Mouse (Mus musculus) MEL (cell line): ENCODE measurements around the gene Fam189b. TPM values are rescaled to one million over a fixed set of nuclear protein-coding genes. Genes with fewer than 3 reads are reported as not detected.

Experiments used
- DNase-seq: peaks from one replicate; pipeline ENCODE4 v3.0.0; 2011; ENCODE audit warnings: low read depth, low spot score
- H3K27ac ChIP-seq: 2 replicates; pipeline ENCODE4 v1.5.1; 2012; ENCODE audit warnings: low read depth, mild to moderate bottlenecking, control low read depth, low read length, moderate library complexity; ENCODE audit not compliant: control insufficient read depth
- H3K27me3 ChIP-seq, 2 experiments: fragments of 150-350 bp in 1 of 2; sonication (generic) in 1 of 2; 2 replicates each; pipeline ENCODE4 v1.6.1; 2012; ENCODE audit warnings: low read length in 2 of 2, mild to moderate bottlenecking in 2 of 2, improper control_type of control experiment in 1 of 2, moderate library complexity in 1 of 2; ENCODE audit not compliant: insufficient read depth in 2 of 2, control insufficient read depth in 1 of 2
- H3K36me3 ChIP-seq, 2 experiments: 2 replicates each; pipeline ENCODE4 v1.6.1; 2012 to 2014; ENCODE audit warnings: low read length in 2 of 2, improper control_type of control experiment in 1 of 2, inconsistent platforms in 1 of 2, mild to moderate bottlenecking in 1 of 2; ENCODE audit not compliant: insufficient read depth in 2 of 2, control insufficient read depth in 1 of 2
- H3K4me1 ChIP-seq, 2 experiments: fragments of 150-350 bp in 1 of 2; sonication (generic) in 1 of 2; 2 replicates each; pipeline ENCODE4 v1.6.1; 2012; ENCODE audit warnings: low read length in 2 of 2, improper control_type of control experiment in 1 of 2, mild to moderate bottlenecking in 1 of 2; ENCODE audit not compliant: insufficient read depth in 2 of 2, control insufficient read depth in 1 of 2
- H3K4me3 ChIP-seq, 2 experiments: fragments of 150-350 bp in 1 of 2; sonication (generic) in 1 of 2; 2 replicates each; pipeline ENCODE4 v1.5.1; 2012; ENCODE audit warnings: low read depth in 2 of 2, low read length in 2 of 2, mild to moderate bottlenecking in 2 of 2, moderate library complexity in 2 of 2, control low read depth in 1 of 2, improper control_type of control experiment in 1 of 2; ENCODE audit not compliant: control insufficient read depth in 1 of 2, insufficient read depth in 1 of 2
- H3K79me2 ChIP-seq: 2 replicates; pipeline ENCODE4 v1.6.1; 2012; ENCODE audit warnings: mild to moderate bottlenecking, low read length, moderate library complexity; ENCODE audit not compliant: control insufficient read depth, poor library complexity, insufficient read depth
- H3K9ac ChIP-seq: 2 replicates; pipeline ENCODE4 v1.6.1; 2012; ENCODE audit warnings: low read depth, mild to moderate bottlenecking, control low read depth, low read length, moderate library complexity; ENCODE audit not compliant: control insufficient read depth, poor library complexity, severe bottlenecking
- H3K9me3 ChIP-seq: fragments of 150-350 bp; sonication (generic); replicated peaks from 2 replicates; pipeline ENCODE4 v1.6.1; 2012; ENCODE audit warnings: mild to moderate bottlenecking, low read length, improper control_type of control experiment, moderate library complexity; ENCODE audit not compliant: insufficient read depth
- BHLHE40 ChIP-seq: IDR thresholded peaks from 2 replicates; pipeline ENCODE4 v1.6.1; 2012; ENCODE audit warnings: low read depth, mild to moderate bottlenecking, inconsistent platforms, low read length, improper control_type of control experiment, borderline replicate concordance
- CTCF ChIP-seq, 3 experiments: IDR thresholded peaks in 2 of 3; conservative IDR thresholded peaks in 1 of 3; 2 replicates each; pipeline ENCODE4 v1.5.1; 2011 to 2012; ENCODE audit warnings: low read length in 3 of 3, low read depth in 2 of 3, mild to moderate bottlenecking in 2 of 3, improper control_type of control experiment in 1 of 3, inconsistent platforms in 1 of 3, mixed read lengths in 1 of 3, moderate library complexity in 1 of 3; ENCODE audit not compliant: control insufficient read depth in 1 of 3, insufficient read depth in 1 of 3, poor library complexity in 1 of 3, severe bottlenecking in 1 of 3
- ELF1 ChIP-seq: IDR thresholded peaks from 2 replicates; pipeline ENCODE4 v1.6.1; 2014; ENCODE audit warnings: low read depth, mild to moderate bottlenecking, inconsistent platforms, low read length, improper control_type of control experiment, moderate library complexity
- ETS1 ChIP-seq: IDR thresholded peaks from 2 replicates; pipeline ENCODE4 v1.6.1; 2012; ENCODE audit warnings: low read depth, mild to moderate bottlenecking, inconsistent platforms, low read length, improper control_type of control experiment, moderate library complexity
- GABPA ChIP-seq: IDR thresholded peaks from 2 replicates; pipeline ENCODE4 v1.6.1; 2012; ENCODE audit warnings: low read depth, mild to moderate bottlenecking, inconsistent platforms, low read length, improper control_type of control experiment, moderate library complexity
- GATA1 ChIP-seq: IDR thresholded peaks from 2 replicates; pipeline ENCODE4 v1.6.1; 2011; ENCODE audit warnings: low read depth, low read length, improper control_type of control experiment
- HCFC1 ChIP-seq: IDR thresholded peaks from 2 replicates; pipeline ENCODE4 v1.6.1; 2012; ENCODE audit warnings: low read depth, mild to moderate bottlenecking, inconsistent platforms, low read length, improper control_type of control experiment, moderate library complexity
- MAFK ChIP-seq: IDR thresholded peaks from 2 replicates; pipeline ENCODE4 v1.6.1; 2011; ENCODE audit warnings: low read depth, mild to moderate bottlenecking, low read length, improper control_type of control experiment, borderline replicate concordance
- MAX ChIP-seq: IDR thresholded peaks from 2 replicates; pipeline ENCODE4 v1.6.1; 2011; ENCODE audit warnings: low read length, improper control_type of control experiment
- MAZ ChIP-seq: IDR thresholded peaks from 2 replicates; pipeline ENCODE4 v1.6.1; 2012; ENCODE audit warnings: low read depth, mild to moderate bottlenecking, inconsistent platforms, low read length, improper control_type of control experiment
- MEF2A ChIP-seq: IDR thresholded peaks from 2 replicates; pipeline ENCODE4 v1.6.1; 2014; ENCODE audit warnings: low read depth, mild to moderate bottlenecking, inconsistent platforms, low read length, improper control_type of control experiment; ENCODE audit not compliant: poor library complexity, insufficient replicate concordance, severe bottlenecking; ENCODE audit errors: extremely low read depth
- MXI1 ChIP-seq: IDR thresholded peaks from 2 replicates; pipeline ENCODE4 v1.6.1; 2011; ENCODE audit warnings: mild to moderate bottlenecking, low read depth, low read length, improper control_type of control experiment
- NELFE ChIP-seq: IDR thresholded peaks from 2 replicates; pipeline ENCODE4 v1.6.1; 2011; ENCODE audit warnings: low read depth, low read length, improper control_type of control experiment
- NRF1 ChIP-seq: IDR thresholded peaks from 2 replicates; pipeline ENCODE4 v1.6.1; 2014; ENCODE audit warnings: low read depth, mild to moderate bottlenecking, inconsistent platforms, low read length, improper control_type of control experiment, moderate library complexity; ENCODE audit not compliant: poor library complexity, insufficient read depth, severe bottlenecking
- POLR2A ChIP-seq, 2 experiments: IDR thresholded peaks; 2 replicates each; pipeline ENCODE4 v1.6.1; 2011 to 2012; ENCODE audit warnings: low read length in 2 of 2, mild to moderate bottlenecking in 2 of 2, control low read depth in 1 of 2, improper control_type of control experiment in 1 of 2, low read depth in 1 of 2, moderate library complexity in 1 of 2; ENCODE audit not compliant: control insufficient read depth in 1 of 2, insufficient read depth in 1 of 2, poor library complexity in 1 of 2
- POLR2AphosphoS2 ChIP-seq: IDR thresholded peaks from 2 replicates; pipeline ENCODE4 v1.6.1; 2011; ENCODE audit warnings: low read length, improper control_type of control experiment
- POLR2AphosphoS5 ChIP-seq: IDR thresholded peaks from 2 replicates; pipeline ENCODE4 v1.6.1; 2012; ENCODE audit warnings: low read depth, borderline replicate concordance, mild to moderate bottlenecking, inconsistent platforms, low read length, moderate library complexity, mixed read lengths
- RCOR1 ChIP-seq: IDR thresholded peaks from 2 replicates; pipeline ENCODE4 v1.6.1; 2012; ENCODE audit warnings: low read depth, mild to moderate bottlenecking, inconsistent platforms, low read length, improper control_type of control experiment
- SIN3A ChIP-seq: IDR thresholded peaks from 2 replicates; pipeline ENCODE4 v1.6.1; 2012; ENCODE audit warnings: low read length, improper control_type of control experiment, inconsistent platforms
- SMC3 ChIP-seq: IDR thresholded peaks from 2 replicates; pipeline ENCODE4 v1.6.1; 2011; ENCODE audit warnings: low read depth, low read length, improper control_type of control experiment
- TAL1 ChIP-seq: IDR thresholded peaks from 2 replicates; pipeline ENCODE4 v1.6.1; 2012; ENCODE audit warnings: mild to moderate bottlenecking, inconsistent platforms, low read length, moderate library complexity, mixed read lengths
- UBTF ChIP-seq: IDR thresholded peaks from 2 replicates; pipeline ENCODE4 v1.6.1; 2012; ENCODE audit warnings: low read depth, mild to moderate bottlenecking, inconsistent platforms, low read length, improper control_type of control experiment, moderate library complexity, borderline replicate concordance; ENCODE audit not compliant: insufficient read depth
- USF1 ChIP-seq: IDR thresholded peaks from 2 replicates; pipeline ENCODE4 v1.6.1; 2014; ENCODE audit warnings: low read depth, mild to moderate bottlenecking, inconsistent platforms, low read length, improper control_type of control experiment, moderate library complexity
- USF2 ChIP-seq, 2 experiments: IDR thresholded peaks; 2 replicates each; pipeline ENCODE4 v1.6.1; 2011 to 2012; ENCODE audit warnings: improper control_type of control experiment in 2 of 2, low read length in 2 of 2, borderline replicate concordance in 1 of 2, inconsistent platforms in 1 of 2, low read depth in 1 of 2, mild to moderate bottlenecking in 1 of 2; ENCODE audit not compliant: insufficient read depth in 1 of 2
- ZC3H11A ChIP-seq: IDR thresholded peaks from 2 replicates; pipeline ENCODE4 v1.6.1; 2012; ENCODE audit warnings: low read depth, mild to moderate bottlenecking, inconsistent platforms, low read length, improper control_type of control experiment
- ZKSCAN1 ChIP-seq: IDR thresholded peaks from 2 replicates; pipeline ENCODE4 v1.6.1; 2012; ENCODE audit warnings: low read depth, mild to moderate bottlenecking, inconsistent platforms, low read length, improper control_type of control experiment, moderate library complexity
- ZMIZ1 ChIP-seq: IDR thresholded peaks from 2 replicates; pipeline ENCODE4 v1.6.1; 2012; ENCODE audit warnings: low read depth, mild to moderate bottlenecking, inconsistent platforms, low read length, improper control_type of control experiment, moderate library complexity
- ZNF384 ChIP-seq: IDR thresholded peaks from 2 replicates; pipeline ENCODE4 v1.6.1; 2012; ENCODE audit warnings: low read depth, mild to moderate bottlenecking, inconsistent platforms, low read length, improper control_type of control experiment
- polyA plus RNA-seq, 2 experiments: library from polyadenylated mRNA; stranded (reverse) in 1 of 2; unstranded in 1 of 2; fragments of >175 nt in 1 of 2; fragments of >200 nt in 1 of 2; gene quantifications; 2 replicates each; pipeline versions ENCODE4 v1.2.1 to v1.2.4; 2012; ENCODE audit warnings: low replicate concordance in 2 of 2, low read depth in 1 of 2; ENCODE audit not compliant: insufficient read length in 2 of 2, insufficient read depth in 1 of 2, missing spikeins in 1 of 2
- total RNA-seq: library from RNA; depleted of rRNA; stranded (reverse); fragments of 300-350 nt; gene quantifications from 2 replicates; pipeline ENCODE4 v1.2.3, GENCODE M21; 2012

Fam189b gene
- total and polyA plus RNA-seq, 3 experiments, result 7.0 to 35.3 TPM; not detected in 1

DNA sequence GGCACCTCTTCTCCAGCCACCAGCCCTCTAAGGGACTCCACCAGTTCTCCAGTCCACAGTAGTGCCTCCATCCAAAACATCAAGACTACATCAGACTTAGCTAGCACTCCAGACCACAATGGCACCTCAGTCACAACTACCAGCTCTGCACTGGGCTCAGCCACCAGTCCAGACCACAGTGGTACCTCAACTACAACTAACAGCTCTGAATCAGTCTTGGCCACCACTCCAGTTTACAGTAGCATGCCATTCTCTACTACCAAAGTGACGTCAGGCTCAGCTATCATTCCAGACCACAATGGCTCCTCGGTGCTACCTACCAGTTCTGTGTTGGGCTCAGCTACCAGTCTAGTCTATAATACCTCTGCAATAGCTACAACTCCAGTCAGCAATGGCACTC is 47.6 kb downstream of the Fam189b start:
- TF ChIP-seq NELFE (no peak), ZKSCAN1 (no peak), CTCF (IDR thresholded peaks at IDR 0.05 in 2 of 3, conservative IDR thresholded peaks at IDR 0.05 in 1 of 3; ENCODE audit: control insufficient read depth in 1 of 3, insufficient read depth in 1 of 3, low read depth in 2 of 3, low read length in 3 of 3, poor library complexity in 1 of 3, severe bottlenecking in 1 of 3) (no peak), GATA1 (no peak), MEF2A (no peak), ZMIZ1 (no peak), POLR2A (IDR thresholded peaks at IDR 0.05; ENCODE audit: control insufficient read depth in 1 of 2, insufficient read depth in 1 of 2, low read depth in 1 of 2, low read length in 2 of 2, poor library complexity in 1 of 2) (no peak), MXI1 (no peak), SMC3 (no peak), POLR2AphosphoS2 (no peak), POLR2AphosphoS5 (no peak), BHLHE40 (no peak), MAFK (no peak), USF1 (no peak), ETS1 (no peak), RCOR1 (no peak), MAZ (no peak), NRF1 (no peak), ZNF384 (no peak), ZC3H11A (no peak)
- no peaks in the 10 kb centered on the region for H3K79me2 ChIP-seq
- no peak for DNase-seq
- no peak overlapping the region for H3K9ac ChIP-seq
- H3K4me3 ChIP-seq, result no peak overlapping the region
- H3K36me3 ChIP-seq, result peaks cover 0 to 14% of the 10 kb centered on the region in 2 experiments; a peak in 2 of 4 replicates
- no peaks in the 10 kb centered on the region for H3K27me3 ChIP-seq
- H3K9me3 ChIP-seq, result no peaks in the 10 kb centered on the region
- H3K4me1 ChIP-seq, result peaks cover 7 to 26% of the 10 kb centered on the region in 2 experiments
- no peak overlapping the region for H3K27ac ChIP-seq

DNA sequence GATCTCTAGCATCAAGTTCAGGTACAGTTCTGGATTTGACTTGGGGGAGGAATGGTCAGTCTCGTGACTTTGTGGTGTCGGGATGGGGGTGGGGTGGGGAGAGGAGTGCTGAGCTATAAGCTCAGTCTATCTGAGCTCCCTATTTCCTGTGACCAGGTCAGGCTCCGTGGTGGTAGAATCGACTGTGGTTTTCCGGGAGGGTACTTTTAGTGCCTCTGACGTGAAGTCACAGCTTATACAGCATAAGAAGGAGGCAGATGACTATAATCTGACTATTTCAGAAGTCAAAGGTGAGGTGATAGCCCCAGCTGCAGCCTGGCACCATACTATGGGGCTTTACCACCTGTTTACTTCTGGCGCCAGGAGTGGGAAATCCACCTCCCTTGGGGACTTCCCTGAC is 48.4 kb downstream of the Fam189b start:
- TF ChIP-seq USF1, result no peak
- TF ChIP-seq ELF1, result no peak
- no peak for TF ChIP-seq POLR2A (IDR thresholded peaks at IDR 0.05; ENCODE audit: control insufficient read depth in 1 of 2, insufficient read depth in 1 of 2, low read depth in 1 of 2, low read length in 2 of 2, poor library complexity in 1 of 2)
- TF ChIP-seq RCOR1, result no peak
- TF ChIP-seq ZC3H11A, result no peak
- no peak for TF ChIP-seq ZNF384
- TF ChIP-seq POLR2AphosphoS5, result no peak
- TF ChIP-seq MAFK, result no peak
- TF ChIP-seq MAZ, result no peak
- TF ChIP-seq HCFC1, result no peak
- TF ChIP-seq UBTF, result no peak
- no peak for TF ChIP-seq MAX
- TF ChIP-seq SIN3A, result no peak
- no peak for TF ChIP-seq TAL1
- no peak for TF ChIP-seq USF2 (IDR thresholded peaks at IDR 0.05; ENCODE audit: borderline replicate concordance in 1 of 2, insufficient read depth in 1 of 2, low read depth in 1 of 2, low read length in 2 of 2)
- no peak for TF ChIP-seq GABPA
- no peak overlapping the region for H3K9ac ChIP-seq
- peaks cover 0 to 14% of the 10 kb centered on the region in 2 experiments; a peak in 2 of 4 replicates for H3K36me3 ChIP-seq
- DNase-seq, result no peak
- H3K79me2 ChIP-seq, result no peaks in the 10 kb centered on the region
- no peak overlapping the region for H3K4me3 ChIP-seq
- H3K9me3 ChIP-seq, result no peaks in the 10 kb centered on the region
- no peak overlapping the region for H3K27ac ChIP-seq
- H3K4me1 ChIP-seq, result peaks cover 7 to 26% of the 10 kb centered on the region in 2 experiments
- H3K27me3 ChIP-seq, result no peaks in the 10 kb centered on the region
